Mouse (Mus musculus) small intestine, adult 2 months (tissue): ENCODE results near the gene Zc3h12c. TPM values are rescaled to one million over a fixed set of nuclear protein-coding genes. Genes with fewer than 3 reads are reported as not detected.

Experiments used
- H3K27ac ChIP-seq: fragments of 200-500 bp; 2 replicates; pipeline ENCODE4 v1.5.1; 2012; ENCODE audit warnings: low read depth, low read length, control low read depth, inconsistent platforms; ENCODE audit not compliant: insufficient read depth
- H3K27me3 ChIP-seq: fragments of 200-500 bp; 2 replicates; pipeline ENCODE4 v1.6.1; 2012; ENCODE audit warnings: mild to moderate bottlenecking, moderate library complexity, low read length, inconsistent platforms; ENCODE audit not compliant: control insufficient read depth, insufficient read depth
- H3K36me3 ChIP-seq: fragments of 200-500 bp; 2 replicates; pipeline ENCODE4 v1.6.1; 2012; ENCODE audit warnings: mild to moderate bottlenecking, low read length, control low read depth, inconsistent platforms; ENCODE audit not compliant: control insufficient read depth, insufficient read depth
- H3K4me1 ChIP-seq: fragments of 200-500 bp; 2 replicates; pipeline ENCODE4 v1.6.1; 2012; ENCODE audit warnings: low read length, inconsistent platforms, mixed read lengths; ENCODE audit not compliant: control insufficient read depth, insufficient read depth, insufficient read length
- H3K4me3 ChIP-seq: fragments of 200-500 bp; 2 replicates; pipeline ENCODE4 v1.5.1; 2012; ENCODE audit warnings: low read depth, mild to moderate bottlenecking, control low read depth, inconsistent platforms, low read length, moderate library complexity
- CTCF ChIP-seq: fragments of 200-500 bp; IDR thresholded peaks from 2 replicates; pipeline ENCODE4 v1.5.1; 2012; ENCODE audit warnings: low read depth, mild to moderate bottlenecking, control low read depth, inconsistent platforms, low read length, moderate library complexity, mixed read lengths; ENCODE audit not compliant: insufficient replicate concordance, insufficient read length; ENCODE audit errors: extremely low read depth
- POLR2A ChIP-seq: fragments of 200-500 bp; IDR thresholded peaks from 2 replicates; pipeline ENCODE4 v1.6.1; 2012; ENCODE audit warnings: low read depth, mild to moderate bottlenecking, control low read depth, inconsistent platforms, low read length, moderate library complexity
- WGBS: fragments of 180-500 bp; shearing (Covaris S2); methylation state at CpG from one replicate; pipeline ENCODE4 v1.1.7; 2018; 5-methylcytosine and 5-hydroxymethylcytosine counted together
- polyA plus RNA-seq: library from polyadenylated mRNA; depleted of rRNA; stranded (reverse); fragments of >200 nt; gene quantifications from 2 replicates; pipeline ENCODE4 v1.2.3, GENCODE M21; 2012

Zc3h12c gene
- polyA plus RNA-seq, 1 experiment = 0.24 TPM

GRCm38 (mm10) chr9:52195853-52196252 is 27.5 kb upstream of the Zc3h12c start:
- 84% methylated on average over 3 of the region's 3 CpGs for WGBS
- H3K27me3 ChIP-seq = no peaks in the 10 kb centered on the region
- H3K27ac ChIP-seq = no peak overlapping the region

GRCm38 (mm10) chr9:52193851-52194250 is 25.5 kb upstream of the Zc3h12c start:
- Histone ChIP-seq H3K27ac (no peak overlapping the region), H3K4me3 (no peak overlapping the region), H3K36me3 (no peaks in the 10 kb centered on the region), H3K27me3 (no peaks in the 10 kb centered on the region), H3K4me1 (no peaks in the 10 kb centered on the region)
- WGBS = 57% methylated on average over 5 of the region's 5 CpGs
- TF ChIP-seq CTCF = no peak
- TF ChIP-seq POLR2A = no peak

More at GRCm38 (mm10) chr9:52195853-52196252, 27.5 kb upstream of the Zc3h12c start:
- no peak for TF ChIP-seq POLR2A
- TF ChIP-seq CTCF = no peak
- H3K4me1 ChIP-seq = no peaks in the 10 kb centered on the region
- no peaks in the 10 kb centered on the region for H3K36me3 ChIP-seq
- no peak overlapping the region for H3K4me3 ChIP-seq

- TF ChIP-seq POLR2A = no peak
- no peak for TF ChIP-seq CTCF
- WGBS = 89% methylated on average over 4 of the region's 4 CpGs
- H3K27me3 ChIP-seq = no peaks in the 10 kb centered on the region
- H3K4me1 ChIP-seq = no peaks in the 10 kb centered on the region
- no peaks in the 10 kb centered on the region for H3K36me3 ChIP-seq
- no peak overlapping the region for H3K4me3 ChIP-seq
- no peak overlapping the region for H3K27ac ChIP-seq
Observed at GRCm38 (mm10) chr9:52190907-52191306, 22.5 kb upstream of the Zc3h12c start.

- TF ChIP-seq POLR2A (no peak), CTCF (no peak)
- no peak overlapping the region for H3K27ac ChIP-seq
Observed at GRCm38 (mm10) chr9:52188106-52188505, 19.7 kb upstream of the Zc3h12c start.

GRCm38 (mm10) chr9:52186296-52186941 is 18.0 kb upstream of the Zc3h12c start:
- no peak overlapping the region for H3K4me3 ChIP-seq
- 18% methylated on average over 3 of the region's 3 CpGs for WGBS
- TF ChIP-seq CTCF = no peak
- no peak for TF ChIP-seq POLR2A
- H3K27me3 ChIP-seq = no peaks in the 10 kb centered on the region
- no peak overlapping the region for H3K27ac ChIP-seq
- no peaks in the 10 kb centered on the region for H3K36me3 ChIP-seq
- H3K4me1 ChIP-seq = no peaks in the 10 kb centered on the region

More at GRCm38 (mm10) chr9:52188106-52188505, 19.7 kb upstream of the Zc3h12c start:
- H3K4me3 ChIP-seq = no peak overlapping the region
- 78% methylated on average over 8 of the region's 8 CpGs for WGBS
- no peaks in the 10 kb centered on the region for H3K36me3 ChIP-seq
- H3K27me3 ChIP-seq = no peaks in the 10 kb centered on the region
- no peaks in the 10 kb centered on the region for H3K4me1 ChIP-seq

- Histone ChIP-seq H3K36me3 (no peaks in the 10 kb centered on the region), H3K4me3 (no peak overlapping the region), H3K4me1 (no peaks in the 10 kb centered on the region), H3K27me3 (no peaks in the 10 kb centered on the region), H3K27ac (no peak overlapping the region)
- TF ChIP-seq CTCF = no peak
- WGBS = 66% methylated on average over 2 of the region's 2 CpGs
Observed at GRCm38 (mm10) chr9:52181419-52181818, 13.0 kb upstream of the Zc3h12c start.

- Histone ChIP-seq H3K27me3 (no peaks in the 10 kb centered on the region), H3K36me3 (no peaks in the 10 kb centered on the region), H3K27ac (no peak overlapping the region), H3K4me3 (no peak overlapping the region), H3K4me1 (no peaks in the 10 kb centered on the region)
- TF ChIP-seq CTCF (no peak), POLR2A (no peak)
- 40% methylated on average over 6 of the region's 6 CpGs for WGBS
Observed at GRCm38 (mm10) chr9:52180851-52181250, 12.5 kb upstream of the Zc3h12c start.

- no peak overlapping the region for H3K27ac ChIP-seq
- no peak overlapping the region for H3K4me3 ChIP-seq
- 71% methylated on average over 4 of the region's 4 CpGs for WGBS
- H3K36me3 ChIP-seq = no peaks in the 10 kb centered on the region
- no peaks in the 10 kb centered on the region for H3K4me1 ChIP-seq
- peaks cover 8% of the 10 kb centered on the region for H3K27me3 ChIP-seq
- no peak for TF ChIP-seq CTCF
- no peak for TF ChIP-seq POLR2A
Observed at GRCm38 (mm10) chr9:52175257-52175859, 7.0 kb upstream of the Zc3h12c start.
